Comparison of ENCODE assay signal across 20 mouse cellular contexts in genomic region chr6:40059466-40059865, GRCm38 (mm10).
DNase-seq lines count a peak whose midpoint lies in the region; ATAC-seq and TF ChIP-seq lines count a peak whose summit lies in the region.
"Had no signal": no experiment of that assay in that cellular context is flagged by ENCODE, and none has a peak within 500 bp of the region (broad histone marks: within the 10 kb centered on the region; RNA-seq: fewer than 3 reads in every experiment).

No protein-coding gene starts in this region.

- no peak for TF ChIP-seq CTCF in kidney, postnatal 0 days (IDR thresholded peaks at IDR 0.05; ENCODE audit: low read depth)
- TF ChIP-seq CTCF in lung, embryonic 14.5 days (IDR thresholded peaks at IDR 0.05; ENCODE audit: low read depth): no peak

- H3K4me1 ChIP-seq in kidney, postnatal 0 days (replicated peaks; ENCODE audit: insufficient read depth, low read length): no peaks in the 10 kb centered on the region
- H3K4me1 ChIP-seq in lung, embryonic 14.5 days (ENCODE audit: insufficient read depth): no peaks in the 10 kb centered on the region
- H3K4me1 ChIP-seq: embryonic facial prominence, embryonic 12.5 days; heart, embryonic 10.5 days; heart, embryonic 15.5 days had no signal

- ATAC-seq in kidney, postnatal 0 days (replicated peaks; ENCODE audit: low FRiP score, low read depth): no peak
- ATAC-seq in lung, embryonic 14.5 days (ENCODE audit: insufficient read depth): no peak
- ATAC-seq: forebrain, embryonic 16.5 days had no signal

- H3K9ac ChIP-seq in kidney, postnatal 0 days (ENCODE audit: low read depth, low read length): no peak overlapping the region
- H3K9ac ChIP-seq in lung, embryonic 14.5 days: no peak overlapping the region
- H3K9ac ChIP-seq: embryonic facial prominence, embryonic 12.5 days; forebrain, embryonic 12.5 days; heart, embryonic 15.5 days; hindbrain, embryonic 14.5 days had no signal

- intact Hi-C loops in heart, postnatal 10 days (cut with DNase I): no loop called here

- no peaks in the 10 kb centered on the region for H3K9me3 ChIP-seq in kidney, postnatal 0 days (replicated peaks; ENCODE audit: low read length)
- H3K9me3 ChIP-seq in lung, embryonic 14.5 days (ENCODE audit: low read depth, low read length): no peaks in the 10 kb centered on the region
- H3K9me3 ChIP-seq: embryonic facial prominence, embryonic 12.5 days; forebrain, embryonic 12.5 days; heart, embryonic 10.5 days; heart, embryonic 15.5 days; hindbrain, embryonic 10.5 days had no signal

- H3K4me3 ChIP-seq in kidney, postnatal 0 days (replicated peaks; ENCODE audit: low read depth, low read length): no peak overlapping the region
- H3K4me3 ChIP-seq in lung, embryonic 14.5 days (ENCODE audit: low read depth, low read length): no peak overlapping the region
- H3K4me3 ChIP-seq: embryonic facial prominence, embryonic 12.5 days; forebrain, embryonic 12.5 days; heart, embryonic 10.5 days; heart, embryonic 15.5 days; hindbrain, embryonic 10.5 days had no signal

- H3K36me3 ChIP-seq in kidney, postnatal 0 days (ENCODE audit: insufficient read depth, low read length): no peaks in the 10 kb centered on the region
- no peaks in the 10 kb centered on the region for H3K36me3 ChIP-seq in lung, embryonic 14.5 days (ENCODE audit: insufficient read depth)
- H3K36me3 ChIP-seq: embryonic facial prominence, embryonic 12.5 days; forebrain, embryonic 12.5 days; heart, embryonic 10.5 days; heart, embryonic 15.5 days; hindbrain, embryonic 10.5 days had no signal

- H3K27ac ChIP-seq in kidney, postnatal 0 days: no peak overlapping the region
- H3K27ac ChIP-seq in lung, embryonic 14.5 days (ENCODE audit: low read depth): no peak overlapping the region
- H3K27ac ChIP-seq: embryonic facial prominence, embryonic 12.5 days; forebrain, embryonic 12.5 days; heart, embryonic 10.5 days; heart, embryonic 15.5 days; hindbrain, embryonic 10.5 days; hindbrain, embryonic 14.5 days had no signal

- H3K4me2 ChIP-seq in kidney, postnatal 0 days (ENCODE audit: low read length): no peak overlapping the region
- no peak overlapping the region for H3K4me2 ChIP-seq in lung, embryonic 14.5 days
- H3K4me2 ChIP-seq: embryonic facial prominence, embryonic 12.5 days; forebrain, embryonic 12.5 days; heart, embryonic 15.5 days; hindbrain, embryonic 14.5 days had no signal

- DNase-seq in heart, adult 11 months: peak; percentile 24
- no peak for DNase-seq in heart, postnatal 10 days
- DNase-seq in kidney, postnatal 0 days (ENCODE audit: low spot score): peak; percentile 51
- DNase-seq in kidney, adult 18-20 months: no peak
- peak; percentile 20 for DNase-seq in lung, embryonic 14.5 days
- DNase-seq in lung, postnatal 4 days: no peak
- peak; percentile 5 for DNase-seq in skeletal muscle tissue, adult 2 months (ENCODE audit: low read depth, low spot score)
- no peak for DNase-seq in layer of hippocampus, postnatal 25 days (ENCODE audit: extremely low spot score in 1 of 2, low spot score in 1 of 2)
- DNase-seq: adrenal gland, adult 8-10 months; adrenal gland, postnatal 36 days; cerebellum, adult 9-10 months; cerebellum, postnatal 25 days; gastrocnemius, postnatal 14 days had no signal

- 28% methylated on average over 3 of the region's 3 CpGs for WGBS in kidney, postnatal 0 days
- 48% methylated on average over 3 of the region's 3 CpGs for WGBS in lung, embryonic 14.5 days

- no peaks in the 10 kb centered on the region for H3K27me3 ChIP-seq in kidney, postnatal 0 days (ENCODE audit: insufficient read depth, low read length)
- H3K27me3 ChIP-seq in lung, embryonic 14.5 days (ENCODE audit: insufficient read depth, low read length): no peaks in the 10 kb centered on the region
- H3K27me3 ChIP-seq: embryonic facial prominence, embryonic 12.5 days; forebrain, embryonic 12.5 days; heart, embryonic 15.5 days had no signal

Comparison
In these comparisons a context has a peak if more than half of its experiments do, and no peak if none do; other contexts are left out.
1. DNase-seq: peak in heart, adult 11 months (single experiment), kidney, postnatal 0 days (single experiment), lung, embryonic 14.5 days (single experiment) and skeletal muscle tissue, adult 2 months (single experiment); none in heart, postnatal 10 days (0 of 2), kidney, adult 18-20 months (single experiment), lung, postnatal 4 days (0 of 2) and layer of hippocampus, postnatal 25 days (0 of 2).